Mouse (Mus musculus): ENCODE data around the gene Wdr74. TPM values are rescaled to one million over a fixed set of nuclear protein-coding genes. Genes with fewer than 3 reads are reported as not detected.

The Wdr74 gene
- polyA plus RNA-seq, 1 experiment from 2014 or later = 86.3 TPM

- H3K27ac ChIP-seq = no peak overlapping the region
- H3K36me3 ChIP-seq = peaks cover 18% of the 10 kb centered on the region
- H3K9ac ChIP-seq = no peak overlapping the region
- 68% methylated on average over 3 of the region's 3 CpGs for WGBS
- no peak overlapping the region for H3K4me2 ChIP-seq
- no peaks in the 10 kb centered on the region for H3K27me3 ChIP-seq
- no peak overlapping the region for H3K4me3 ChIP-seq
- peaks cover 12% of the 10 kb centered on the region for H3K4me1 ChIP-seq
- H3K9me3 ChIP-seq = no peaks in the 10 kb centered on the region
- no peak for ATAC-seq (ENCODE audit: borderline replicate concordance, extremely low read depth, low FRiP score, low TSS enrichment)
These were observed 1.3 kb upstream of the Wdr74 start for GRCm38 (mm10) chr19:8734334-8734733.

GRCm38 (mm10) chr19:8736160-8736467 is 487 bp downstream of the Wdr74 start:
- peak overlapping the region; percentile 97 for H3K4me3 ChIP-seq
- peak overlapping the region; percentile 90 for H3K4me2 ChIP-seq
- H3K9me3 ChIP-seq = no peaks in the 10 kb centered on the region
- H3K36me3 ChIP-seq = peaks cover 32% of the 10 kb centered on the region
- 2% methylated on average over 11 of the region's 11 CpGs for WGBS
- H3K27ac ChIP-seq = peak overlapping the region; percentile 48
- H3K27me3 ChIP-seq = no peaks in the 10 kb centered on the region
- peak overlapping the region; percentile 82 for H3K9ac ChIP-seq
- peak; percentile 43; the same call in 1 of the 2 replicates for ATAC-seq (ENCODE audit: borderline replicate concordance, extremely low read depth, low FRiP score, low TSS enrichment)
- peaks cover 21% of the 10 kb centered on the region for H3K4me1 ChIP-seq

DNA sequence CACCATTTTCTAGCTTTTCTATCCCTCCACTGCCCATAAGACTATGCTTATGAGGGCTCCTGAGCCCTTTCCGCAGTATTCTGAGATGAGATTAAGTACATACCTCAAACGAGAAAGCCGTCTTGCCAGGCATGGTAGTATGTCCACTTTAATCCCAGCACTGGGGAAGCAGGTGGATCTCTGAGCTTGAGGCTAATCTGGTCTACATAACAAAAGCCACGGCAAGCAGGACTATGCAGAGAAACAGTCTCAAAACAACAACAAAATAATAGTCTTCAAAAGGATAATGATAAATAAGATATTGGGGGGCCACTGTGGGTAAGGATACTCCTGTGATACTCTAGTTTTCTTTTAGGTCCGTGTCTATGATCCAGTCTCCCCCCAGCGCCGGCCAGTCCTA is 3.3 kb downstream of the Wdr74 start:
- no peak overlapping the region for H3K4me3 ChIP-seq
- ATAC-seq (ENCODE audit: borderline replicate concordance, extremely low read depth, low FRiP score, low TSS enrichment) = no peak
- no peaks in the 10 kb centered on the region for H3K27me3 ChIP-seq
- H3K4me2 ChIP-seq = no peak overlapping the region
- H3K4me1 ChIP-seq = peaks cover 33% of the 10 kb centered on the region
- 84% methylated on average over 7 of the region's 7 CpGs for WGBS
- H3K9me3 ChIP-seq = no peaks in the 10 kb centered on the region
- peaks cover 45% of the 10 kb centered on the region for H3K36me3 ChIP-seq
- no peak overlapping the region for H3K27ac ChIP-seq
- no peak overlapping the region for H3K9ac ChIP-seq

DNA sequence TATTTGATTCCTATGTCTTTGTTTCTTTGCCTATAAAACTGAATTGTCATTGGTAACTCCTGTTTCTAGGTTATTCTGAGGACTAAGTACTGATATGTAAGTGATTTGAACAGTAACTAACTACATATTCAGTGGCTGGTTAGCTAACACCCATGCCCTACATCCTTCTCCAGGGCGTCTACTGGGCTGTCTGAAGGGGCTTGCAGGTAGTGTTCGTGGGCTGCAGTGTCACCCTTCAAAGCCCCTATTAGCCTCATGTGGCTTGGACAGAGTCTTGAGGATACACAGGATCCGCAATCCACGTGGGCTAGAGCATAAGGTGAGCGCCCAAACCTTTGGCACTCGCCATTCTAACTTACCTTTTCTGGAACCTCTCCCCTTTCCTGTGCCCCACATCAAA is 4.0 kb downstream of the Wdr74 start:
- H3K27me3 ChIP-seq = no peaks in the 10 kb centered on the region

GRCm38 (mm10) chr19:8740603-8741002 is 5.0 kb downstream of the Wdr74 start, which contains the start of gene 1700092M07Rik:
TSS of gene 1700092M07Rik (plus strand) at chr19:8740718.
- no peaks in the 10 kb centered on the region for H3K27me3 ChIP-seq
- WGBS = 62% methylated on average over 14 of the region's 14 CpGs
- peak within 1 kb of the TSS; percentile 66 for H3K4me3 ChIP-seq
- H3K4me2 ChIP-seq = peak within 1 kb of the TSS; percentile 84
- ATAC-seq (ENCODE audit: borderline replicate concordance, extremely low read depth, low FRiP score, low TSS enrichment) = no peak
- peaks cover 29% of the 10 kb centered on the region for H3K4me1 ChIP-seq
- peaks cover 62% of the 10 kb centered on the region for H3K36me3 ChIP-seq
- H3K9me3 ChIP-seq = no peaks in the 10 kb centered on the region
- H3K9ac ChIP-seq = peak within 1 kb of the TSS; percentile 77
- peak within 1 kb of the TSS; percentile 98 for H3K27ac ChIP-seq

More for the DNA sequence above, 4.0 kb downstream of the Wdr74 start:
- no peak overlapping the region for H3K4me2 ChIP-seq
- WGBS = 89% methylated on average over 6 of the region's 6 CpGs
- no peak for ATAC-seq (ENCODE audit: borderline replicate concordance, extremely low read depth, low FRiP score, low TSS enrichment)
- H3K4me3 ChIP-seq = no peak overlapping the region
- H3K9ac ChIP-seq = no peak overlapping the region
- peaks cover 33% of the 10 kb centered on the region for H3K4me1 ChIP-seq
- no peak overlapping the region for H3K27ac ChIP-seq
- H3K9me3 ChIP-seq = no peaks in the 10 kb centered on the region
- peaks cover 52% of the 10 kb centered on the region for H3K36me3 ChIP-seq

DNA sequence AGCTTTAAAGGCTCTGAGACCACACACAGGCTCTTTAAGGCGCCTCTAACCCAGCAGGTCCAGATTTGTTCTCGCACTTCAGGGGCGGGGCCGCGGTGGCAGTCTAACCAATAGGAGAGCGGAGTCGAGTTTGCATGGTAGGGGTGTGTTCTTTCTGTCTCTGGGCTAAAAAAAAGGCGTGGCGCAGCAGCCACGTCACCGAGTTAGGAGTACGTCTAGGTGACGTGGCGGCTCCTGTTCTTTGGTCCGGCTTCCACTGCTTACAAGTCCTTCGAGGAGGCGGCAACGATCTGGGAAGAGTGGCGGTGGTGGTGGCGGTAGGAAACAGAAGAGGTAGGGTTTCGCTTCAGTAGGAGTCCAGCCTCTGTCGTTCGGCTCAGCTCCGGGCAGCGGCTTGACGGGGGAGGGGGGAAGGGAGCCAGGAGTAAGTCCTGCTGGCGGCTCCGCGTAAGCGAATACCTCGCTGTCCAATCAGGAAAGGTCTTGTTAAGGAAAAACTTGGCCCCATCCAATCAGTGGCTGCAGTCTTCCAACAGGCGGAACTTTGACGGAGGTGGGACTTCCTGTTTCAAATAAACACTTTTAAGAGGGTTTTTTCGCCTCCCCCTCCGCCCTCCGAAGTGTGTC is 5.7 kb downstream of the Wdr74 start, which contains the start of gene Stx5a:
Gene Stx5a (plus strand): TSS at position 171 of the 627 bp plus-strand sequence.
- WGBS = under 1% methylated on average over 36 of the region's 36 CpGs
- peak; percentile 98 for ATAC-seq (ENCODE audit: borderline replicate concordance, extremely low read depth, low FRiP score, low TSS enrichment)
- peaks cover 70% of the 10 kb centered on the region for H3K36me3 ChIP-seq

GRCm38 (mm10) chr19:8742176-8742575 is 6.5 kb downstream of the Wdr74 start:
- peaks cover 21% of the 10 kb centered on the region for H3K4me1 ChIP-seq
- H3K9me3 ChIP-seq = no peaks in the 10 kb centered on the region
- H3K4me3 ChIP-seq = peak overlapping the region; percentile 66
- H3K9ac ChIP-seq = peak overlapping the region; percentile 77
- H3K4me2 ChIP-seq = peak overlapping the region; percentile 84
- H3K27ac ChIP-seq = peak overlapping the region; percentile 98
- peaks cover 78% of the 10 kb centered on the region for H3K36me3 ChIP-seq
- H3K27me3 ChIP-seq = no peaks in the 10 kb centered on the region
- WGBS = 9% methylated on average over 14 of the region's 14 CpGs
- no peak for ATAC-seq (ENCODE audit: borderline replicate concordance, extremely low read depth, low FRiP score, low TSS enrichment)

More for the DNA sequence above, 5.7 kb downstream of the Wdr74 start, which contains the start of gene Stx5a:
- Histone ChIP-seq H3K9me3 (no peaks in the 10 kb centered on the region), H3K27me3 (no peaks in the 10 kb centered on the region), H3K27ac (peak within 1 kb of the TSS; percentile 98), H3K4me3 (peak within 1 kb of the TSS; percentile 66), H3K4me1 (peaks cover 29% of the 10 kb centered on the region), H3K4me2 (peak within 1 kb of the TSS; percentile 84), H3K9ac (peak within 1 kb of the TSS; percentile 77)

- Histone ChIP-seq H3K4me3 (no peak overlapping the region), H3K36me3 (peaks cover 80% of the 10 kb centered on the region), H3K9ac (no peak overlapping the region), H3K4me2 (no peak overlapping the region), H3K4me1 (peaks cover 19% of the 10 kb centered on the region), H3K27me3 (no peaks in the 10 kb centered on the region), H3K27ac (no peak overlapping the region), H3K9me3 (no peaks in the 10 kb centered on the region)
- ATAC-seq (ENCODE audit: borderline replicate concordance, extremely low read depth, low FRiP score, low TSS enrichment) = no peak
- 94% methylated on average over 1 of the region's 1 CpGs for WGBS
These were observed 9.8 kb downstream of the Wdr74 start for GRCm38 (mm10) chr19:8745382-8745781.

- Histone ChIP-seq H3K9me3 (no peaks in the 10 kb centered on the region), H3K27me3 (no peaks in the 10 kb centered on the region), H3K36me3 (peaks cover 96% of the 10 kb centered on the region), H3K4me2 (no peak overlapping the region), H3K4me3 (no peak overlapping the region), H3K27ac (no peak overlapping the region), H3K4me1 (peaks cover 10% of the 10 kb centered on the region), H3K9ac (no peak overlapping the region)
- WGBS = 62% methylated on average over 2 of the region's 2 CpGs
- no peak for ATAC-seq (ENCODE audit: borderline replicate concordance, extremely low read depth, low FRiP score, low TSS enrichment)
These were observed 11.7 kb downstream of the Wdr74 start for GRCm38 (mm10) chr19:8747368-8747767.

GRCm38 (mm10) chr19:8755652-8756051 is 20.0 kb downstream of the Wdr74 start:
- H3K27me3 ChIP-seq = no peaks in the 10 kb centered on the region
- peaks cover 20% of the 10 kb centered on the region for H3K4me1 ChIP-seq
- H3K4me2 ChIP-seq = peak overlapping the region; percentile 60
- no peak overlapping the region for H3K9ac ChIP-seq
- no peaks in the 10 kb centered on the region for H3K9me3 ChIP-seq
- peak overlapping the region; percentile 67 for H3K4me3 ChIP-seq
- 51% methylated on average over 3 of the region's 3 CpGs for WGBS
- no peak for ATAC-seq (ENCODE audit: borderline replicate concordance, extremely low read depth, low FRiP score, low TSS enrichment)
- peaks cover 44% of the 10 kb centered on the region for H3K36me3 ChIP-seq
- no peak overlapping the region for H3K27ac ChIP-seq

DNA sequence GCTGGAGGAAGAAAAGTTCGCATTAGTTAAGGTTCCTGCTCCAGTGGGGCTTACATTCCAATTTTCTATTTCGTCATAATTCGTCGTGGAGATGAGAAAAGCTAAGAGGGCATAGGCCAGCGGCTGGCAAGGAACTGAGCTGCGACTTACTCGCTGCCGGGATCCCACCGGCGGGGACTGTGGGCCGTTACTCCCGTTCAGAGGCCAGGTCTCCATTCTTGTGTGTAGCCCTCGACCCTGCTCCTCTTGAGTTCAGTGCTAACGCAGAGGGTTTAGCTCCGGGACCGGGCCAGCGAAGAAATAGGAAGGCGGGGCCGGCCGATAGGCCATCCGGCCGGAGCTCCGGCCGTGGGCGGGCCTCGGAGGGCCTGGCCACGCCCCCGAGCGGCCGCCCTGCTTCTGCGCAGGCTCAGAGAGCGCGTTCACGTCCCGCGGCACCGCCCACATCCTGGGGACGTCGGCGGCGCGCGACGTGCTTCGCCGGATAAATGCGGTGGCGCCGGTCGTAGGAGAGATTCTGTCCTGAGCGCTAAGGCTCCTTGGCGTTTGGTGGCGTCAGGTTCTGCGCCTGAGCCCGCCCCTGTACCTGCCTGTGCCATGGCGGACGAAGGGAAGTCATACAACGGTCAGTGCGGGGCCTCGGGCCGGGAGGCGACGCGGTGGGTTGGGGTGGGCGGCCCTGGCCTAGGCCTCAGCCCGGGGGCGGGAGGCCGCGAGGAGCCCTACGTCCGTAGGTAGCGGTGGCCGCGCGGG is 21.2 kb downstream of the Wdr74 start, which contains the start of gene Nxf1:
Gene Nxf1 (plus strand): TSS at position 439 of the 753 bp plus-strand sequence.
- Histone ChIP-seq H3K4me3 (peak within 1 kb of the TSS; percentile 67), H3K4me1 (peaks cover 20% of the 10 kb centered on the region), H3K9ac (peak within 1 kb of the TSS; percentile 83), H3K27me3 (no peaks in the 10 kb centered on the region), H3K4me2 (peak within 1 kb of the TSS; percentile 66), H3K36me3 (peaks cover 33% of the 10 kb centered on the region), H3K27ac (peak within 1 kb of the TSS; percentile 87), H3K9me3 (no peaks in the 10 kb centered on the region)
- ATAC-seq (ENCODE audit: borderline replicate concordance, extremely low read depth, low FRiP score, low TSS enrichment) = peak; percentile 95
- under 1% methylated on average over 74 of the region's 75 CpGs for WGBS

DNA sequence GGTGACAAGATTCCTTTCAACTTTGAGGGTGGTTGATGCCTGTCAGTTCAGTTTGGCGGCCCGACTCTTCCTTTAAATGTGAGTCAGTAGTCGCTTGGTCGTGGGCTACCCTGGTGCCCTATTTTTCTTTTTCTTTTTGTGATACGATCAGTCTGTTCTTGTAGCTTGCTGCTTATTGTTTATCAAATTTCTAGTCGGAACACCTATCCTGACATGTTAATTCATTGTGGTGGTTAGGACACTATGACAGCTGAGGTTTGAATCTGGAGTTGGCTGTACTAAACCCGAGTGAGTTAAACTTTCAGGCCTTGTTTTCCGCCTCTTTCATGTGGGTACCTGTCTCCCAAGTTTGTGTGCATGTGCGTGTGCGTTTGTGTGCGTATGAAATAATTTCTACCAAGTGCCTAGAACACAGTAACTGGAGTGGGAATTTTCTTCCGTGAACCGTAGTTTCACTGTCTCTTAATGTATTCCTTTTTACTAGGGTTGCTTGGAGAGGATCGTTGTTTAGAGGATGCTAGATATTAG is 21.9 kb downstream of the Wdr74 start:
- H3K27me3 ChIP-seq = no peaks in the 10 kb centered on the region
- H3K9me3 ChIP-seq = no peaks in the 10 kb centered on the region
- H3K4me1 ChIP-seq = peaks cover 20% of the 10 kb centered on the region
- WGBS = 4% methylated on average over 14 of the region's 14 CpGs
- H3K36me3 ChIP-seq = peaks cover 28% of the 10 kb centered on the region
- H3K27ac ChIP-seq = peak overlapping the region; percentile 87
- H3K9ac ChIP-seq = peak overlapping the region; percentile 83
- peak overlapping the region; percentile 66 for H3K4me2 ChIP-seq
- ATAC-seq (ENCODE audit: borderline replicate concordance, extremely low read depth, low FRiP score, low TSS enrichment) = no peak
- peak overlapping the region; percentile 67 for H3K4me3 ChIP-seq
